Mouse (Mus musculus) monocyte, adult 2 months (primary cell): Measurements from ENCODE around the gene Vmn1r123.
"Not testable (repeated sequence)": the region's sequence is repeated elsewhere in the genome, so short reads cannot be mapped to it uniquely, and the experiment has no call there.

Source experiments
- DNase-seq, 2 experiments: peaks; one replicate each; pipeline ENCODE4 v3.0.0; 2022; ENCODE audit warnings: low spot score in 2 of 2, low read depth in 1 of 2

The Vmn1r123 gene

GRCm38 (mm10) chr7:21161885-21162284 lies at the start of gene Vmn1r123:
Gene Vmn1r123 (plus strand): TSS chr7:21162185.
- DNase-seq = not testable (repeated sequence)

DNA sequence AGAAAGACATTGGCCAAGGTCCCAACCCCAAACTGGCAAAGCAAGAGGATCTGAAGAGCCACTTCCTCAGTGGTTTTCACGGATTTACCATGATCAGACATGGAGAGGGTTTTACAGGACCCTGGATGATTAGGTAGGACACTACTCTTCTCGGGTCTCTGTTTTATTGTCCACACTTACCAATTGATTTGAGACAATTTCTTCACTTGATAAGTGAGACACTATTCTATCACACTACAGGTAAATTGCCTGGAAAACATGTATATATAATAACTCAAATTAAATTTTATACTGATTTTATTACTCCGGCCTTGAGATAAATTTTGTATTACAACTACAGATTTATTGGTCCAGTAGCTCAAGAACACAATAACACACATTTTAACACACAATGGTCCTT lies 28.0 kb upstream of the Vmn1r123 start, which contains the start of gene Vmn1r122:
Gene Vmn1r122, minus strand, starts transcription at position 101 of the 400 bp plus-strand sequence.
- not testable (repeated sequence) for DNase-seq

DNA sequence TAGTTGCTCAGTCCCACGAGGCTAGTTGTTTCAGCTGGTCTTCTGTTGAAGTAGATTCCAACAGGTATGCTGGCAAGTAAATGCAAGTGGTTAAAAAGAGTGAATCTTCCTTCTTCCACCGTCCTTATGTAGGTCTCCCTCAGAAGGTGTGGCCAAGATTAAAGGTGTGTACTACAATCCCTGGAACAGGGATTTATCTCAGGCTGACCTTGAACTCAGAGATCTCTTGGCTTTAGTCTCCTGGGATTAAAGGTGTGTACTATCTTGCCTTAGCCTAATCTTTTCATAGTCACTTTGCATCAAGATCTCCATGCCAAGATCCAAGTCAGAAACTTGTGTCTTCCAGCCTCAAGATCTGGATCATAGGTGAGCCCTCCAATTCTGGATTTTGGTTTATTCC lies 28.3 kb downstream of the Vmn1r123 start, which contains the start of gene Gm5157:
Gene Gm5157, minus strand, starts transcription at position 101 of the 400 bp plus-strand sequence.
- DNase-seq = not testable (repeated sequence)
